Mouse (Mus musculus): Measurements from ENCODE around the gene Olfr204. TPM values are rescaled to one million over a fixed set of nuclear protein-coding genes. Genes with fewer than 3 reads are reported as not detected.
"Not testable (repeated sequence)": the region's sequence is repeated elsewhere in the genome, so short reads cannot be mapped to it uniquely, and the experiment has no call there.

Olfr204 gene
- polyA plus RNA-seq, 1 experiment from 2014 or later, result not detected

- ATAC-seq (ENCODE audit: low read depth), result no peak
- H3K4me2 ChIP-seq (ENCODE audit: low read depth, low read length), result no peak overlapping the region
- 76% methylated on average over 3 of the region's 3 CpGs for WGBS
- DNase-seq (ENCODE audit: low spot score), result no peak
- H3K36me3 ChIP-seq (ENCODE audit: control insufficient read depth, insufficient read depth, low read length), result no peaks in the 10 kb centered on the region
- H3K9ac ChIP-seq (ENCODE audit: low read depth, low read length), result no peak overlapping the region
- H3K9me3 ChIP-seq (ENCODE audit: control insufficient read depth, low read length), result no peaks in the 10 kb centered on the region
- no peak overlapping the region for H3K27ac ChIP-seq (replicated peaks; ENCODE audit: low read depth, low read length)
- H3K4me3 ChIP-seq (ENCODE audit: low read depth, low read length), result no peak overlapping the region
- H3K4me1 ChIP-seq (ENCODE audit: control insufficient read depth, insufficient read depth, low read length), result no peaks in the 10 kb centered on the region
- no peaks in the 10 kb centered on the region for H3K27me3 ChIP-seq (replicated peaks; ENCODE audit: control insufficient read depth, insufficient read depth, low read length)
Measured at GRCm38 (mm10) chr16:59280542-59280941, 37.5 kb downstream of the Olfr204 start.

GRCm38 (mm10) chr16:59272532-59272931 is 45.5 kb downstream of the Olfr204 start, which contains the start of gene Olfr201:
Olfr201 (minus strand) TSS chr16:59272632.
- H3K4me2 ChIP-seq (ENCODE audit: low read depth, low read length); DNase-seq (ENCODE audit: low spot score); H3K27ac ChIP-seq (replicated peaks; ENCODE audit: low read depth, low read length); H3K27me3 ChIP-seq (replicated peaks; ENCODE audit: control insufficient read depth, insufficient read depth, low read length); ATAC-seq (ENCODE audit: low read depth); H3K4me3 ChIP-seq (ENCODE audit: low read depth, low read length); H3K9ac ChIP-seq (ENCODE audit: low read depth, low read length); H3K9me3 ChIP-seq (ENCODE audit: control insufficient read depth, low read length); H3K36me3 ChIP-seq (ENCODE audit: control insufficient read depth, insufficient read depth, low read length); H3K4me1 ChIP-seq (ENCODE audit: control insufficient read depth, insufficient read depth, low read length): not testable (repeated sequence)
- WGBS, result 87% methylated on average over 4 of the region's 4 CpGs

- H3K27ac ChIP-seq (replicated peaks; ENCODE audit: low read depth, low read length), result not testable (repeated sequence)
- WGBS, result 71% methylated on average over 4 of the region's 4 CpGs
Measured at GRCm38 (mm10) chr16:59269097-59269496, 49.0 kb downstream of the Olfr204 start.

More at GRCm38 (mm10) chr16:59269097-59269496, 49.0 kb downstream of the Olfr204 start:
- not testable (repeated sequence) for H3K36me3 ChIP-seq (ENCODE audit: control insufficient read depth, insufficient read depth, low read length); ATAC-seq (ENCODE audit: low read depth); H3K4me3 ChIP-seq (ENCODE audit: low read depth, low read length); H3K9ac ChIP-seq (ENCODE audit: low read depth, low read length); H3K4me2 ChIP-seq (ENCODE audit: low read depth, low read length); H3K27me3 ChIP-seq (replicated peaks; ENCODE audit: control insufficient read depth, insufficient read depth, low read length); H3K9me3 ChIP-seq (ENCODE audit: control insufficient read depth, low read length); DNase-seq (ENCODE audit: low spot score); H3K4me1 ChIP-seq (ENCODE audit: control insufficient read depth, insufficient read depth, low read length)

Other genes starting within 250 kb of the Olfr204 start
- gene Olfr190, start 240.2 kb downstream of the Olfr204 start, polyA plus RNA-seq (2014; fragmentation: Nextera tagmentation; extraction: Ambion mirVana), result not detected in 2 replicates
- not detected in 2 replicates for gene Olfr191, start 228.4 kb downstream of the Olfr204 start, polyA plus RNA-seq (2014; fragmentation: Nextera tagmentation; extraction: Ambion mirVana)
- not detected in 2 replicates for gene Olfr193, start 206.4 kb downstream of the Olfr204 start, polyA plus RNA-seq (2014; fragmentation: Nextera tagmentation; extraction: Ambion mirVana)
- not detected in 2 replicates for gene Olfr194, start 197.2 kb downstream of the Olfr204 start, polyA plus RNA-seq (2014; fragmentation: Nextera tagmentation; extraction: Ambion mirVana)
- gene Olfr195, start 171.2 kb downstream of the Olfr204 start, polyA plus RNA-seq (2014; fragmentation: Nextera tagmentation; extraction: Ambion mirVana), result not detected in 2 replicates
- not detected in 2 replicates for gene Olfr196, start 147.8 kb downstream of the Olfr204 start, polyA plus RNA-seq (2014; fragmentation: Nextera tagmentation; extraction: Ambion mirVana)
- gene Olfr198, start 114.7 kb downstream of the Olfr204 start, polyA plus RNA-seq (2014; fragmentation: Nextera tagmentation; extraction: Ambion mirVana), result not detected in 2 replicates
- not detected in 2 replicates for gene Olfr199, start 98.5 kb downstream of the Olfr204 start, polyA plus RNA-seq (2014; fragmentation: Nextera tagmentation; extraction: Ambion mirVana)
- 0.04 TPM in 1 of 2 replicates, not detected in the other for gene Olfr201, start 45.6 kb downstream of the Olfr204 start, polyA plus RNA-seq (2014; fragmentation: Nextera tagmentation; extraction: Ambion mirVana)
- gene Olfr202, start 31.5 kb downstream of the Olfr204 start, polyA plus RNA-seq (2014; fragmentation: Nextera tagmentation; extraction: Ambion mirVana), result not detected in 2 replicates
- not detected in 2 replicates for gene Olfr203, start 19.4 kb downstream of the Olfr204 start, polyA plus RNA-seq (2014; fragmentation: Nextera tagmentation; extraction: Ambion mirVana)
- gene Olfr205, start 12.9 kb upstream of the Olfr204 start, polyA plus RNA-seq (2014; fragmentation: Nextera tagmentation; extraction: Ambion mirVana), result not detected in 2 replicates
- gene Olfr206, start 31.0 kb upstream of the Olfr204 start, polyA plus RNA-seq (2014; fragmentation: Nextera tagmentation; extraction: Ambion mirVana), result not detected in 2 replicates
- gene Olfr209, start 45.7 kb upstream of the Olfr204 start, polyA plus RNA-seq (2014; fragmentation: Nextera tagmentation; extraction: Ambion mirVana), result not detected in 2 replicates
- gene Gabrr3, start 89.1 kb upstream of the Olfr204 start, polyA plus RNA-seq (2014; fragmentation: Nextera tagmentation; extraction: Ambion mirVana), result 0.12 and 0.17 TPM in 2 replicates
- gene Riox2, start 153.5 kb upstream of the Olfr204 start, polyA plus RNA-seq (2014; fragmentation: Nextera tagmentation; extraction: Ambion mirVana), result 28.4 and 31.8 TPM in 2 replicates

Measured in embryonic facial prominence, embryonic 14.5 days (tissue).